18 mouse cellular contexts compared by ENCODE assay signal in genomic region chr3:148894867-148895266, GRCm38 (mm10).
DNase-seq lines count a peak whose midpoint lies in the region; ATAC-seq and TF ChIP-seq lines count a peak whose summit lies in the region.
"Had no signal": no experiment of that assay in that cellular context is flagged by ENCODE, and none has a peak within 500 bp of the region (broad histone marks: within the 10 kb centered on the region; RNA-seq: fewer than 3 reads in every experiment).

No protein-coding gene starts in this region.

- TF ChIP-seq CTCF in heart, postnatal 0 days (IDR thresholded peaks at IDR 0.05; ENCODE audit: low read depth), result peak; percentile 18

- peaks cover 27% of the 10 kb centered on the region for H3K4me1 ChIP-seq in forebrain, embryonic 12.5 days
- H3K4me1 ChIP-seq in forebrain, embryonic 16.5 days (replicated peaks; ENCODE audit: control insufficient read depth, insufficient read depth, low read length), result 0 out of 2 replicates have a peak, but pooled peaks cover 12% of the 10 kb centered on the region
- H3K4me1 ChIP-seq in heart, postnatal 0 days (ENCODE audit: control insufficient read depth, insufficient read depth), result peaks cover 29% of the 10 kb centered on the region
- H3K4me1 ChIP-seq in liver, embryonic 15.5 days (replicated peaks), result no peaks in the 10 kb centered on the region; the same call in 1 of the 2 replicates
- peaks cover 50% of the 10 kb centered on the region for H3K4me1 ChIP-seq in megakaryocyte, embryonic 14.5 days

- 0 out of 2 replicates have a peak, but pooled peaks cover 3% of the 10 kb centered on the region for H3K36me3 ChIP-seq in forebrain, embryonic 12.5 days (replicated peaks)
- no peaks in the 10 kb centered on the region for H3K36me3 ChIP-seq in forebrain, embryonic 16.5 days (ENCODE audit: control insufficient read depth, insufficient read depth)
- H3K36me3 ChIP-seq in heart, postnatal 0 days (replicated peaks; ENCODE audit: control insufficient read depth, insufficient read depth, low read length), result 0 out of 2 replicates have a peak, but pooled peaks cover 3% of the 10 kb centered on the region
- no peaks in the 10 kb centered on the region for H3K36me3 ChIP-seq in liver, embryonic 15.5 days (replicated peaks)
- H3K36me3 ChIP-seq in megakaryocyte, embryonic 14.5 days (replicated peaks; ENCODE audit: low read length), result no peaks in the 10 kb centered on the region
- H3K36me3 ChIP-seq: intestine, embryonic 15.5 days; liver, embryonic 12.5 days had no signal

- H3K27me3 ChIP-seq in forebrain, embryonic 12.5 days, result no peaks in the 10 kb centered on the region
- H3K27me3 ChIP-seq in forebrain, embryonic 16.5 days (replicated peaks; ENCODE audit: control insufficient read depth, insufficient read depth, low read length), result no peaks in the 10 kb centered on the region
- H3K27me3 ChIP-seq in heart, postnatal 0 days (ENCODE audit: control insufficient read depth, insufficient read depth, low read length), result no peaks in the 10 kb centered on the region
- H3K27me3 ChIP-seq in liver, embryonic 15.5 days, result no peaks in the 10 kb centered on the region
- no peaks in the 10 kb centered on the region for H3K27me3 ChIP-seq in megakaryocyte, embryonic 14.5 days (replicated peaks)
- H3K27me3 ChIP-seq: intestine, embryonic 15.5 days; liver, embryonic 12.5 days; lung, embryonic 15.5 days had no signal

- DNase-seq in heart, postnatal 0 days (ENCODE audit: low spot score), result no peak
- no peak for DNase-seq in heart, adult 8-10 months (ENCODE audit: low spot score)
- DNase-seq in liver, result no peak
- DNase-seq in right cerebral cortex, postnatal 10 days (ENCODE audit: low spot score in 2 of 2), result no peak
- DNase-seq: adrenal gland, postnatal 10 days; cerebellum, adult 18-20 months; cerebellum, postnatal 36 days; gastrocnemius, postnatal 25 days; heart, postnatal 36 days; kidney, postnatal 4 days; right cerebral cortex, adult 18-20 months had no signal

- no peak overlapping the region for H3K4me2 ChIP-seq in forebrain, embryonic 12.5 days
- no peak overlapping the region for H3K4me2 ChIP-seq in forebrain, embryonic 16.5 days (ENCODE audit: low read length)
- no peak overlapping the region for H3K4me2 ChIP-seq in heart, postnatal 0 days (ENCODE audit: low read depth, low read length)
- H3K4me2 ChIP-seq in liver, embryonic 15.5 days, result no peak overlapping the region
- H3K4me2 ChIP-seq: intestine, embryonic 15.5 days; liver, embryonic 12.5 days; lung, embryonic 15.5 days had no signal

- no peak for ATAC-seq in forebrain, embryonic 12.5 days (ENCODE audit: low FRiP score)
- no peak for ATAC-seq in forebrain, embryonic 16.5 days
- ATAC-seq in heart, postnatal 0 days (ENCODE audit: insufficient read depth, low read depth), result no peak; the same call in 1 of the 2 replicates
- 0 out of 2 replicates have a peak, but pooled peaks have one; percentile 23 for ATAC-seq in liver, embryonic 15.5 days (ENCODE audit: insufficient read depth)
- ATAC-seq: intestine, embryonic 15.5 days; liver, embryonic 12.5 days had no signal

- no peak overlapping the region for H3K9ac ChIP-seq in forebrain, embryonic 12.5 days
- no peak overlapping the region for H3K9ac ChIP-seq in forebrain, embryonic 16.5 days (replicated peaks; ENCODE audit: low read depth, low read length)
- no peak overlapping the region for H3K9ac ChIP-seq in heart, postnatal 0 days (replicated peaks; ENCODE audit: low read depth, low read length)
- H3K9ac ChIP-seq in liver, embryonic 15.5 days, result no peak overlapping the region
- H3K9ac ChIP-seq: intestine, embryonic 15.5 days; liver, embryonic 12.5 days; lung, embryonic 15.5 days had no signal

- no peak for TF ChIP-seq EP300 in heart, postnatal 0 days (IDR thresholded peaks at IDR 0.05; ENCODE audit: low read depth)

- no peak overlapping the region for H3K4me3 ChIP-seq in forebrain, embryonic 12.5 days (replicated peaks)
- no peak overlapping the region for H3K4me3 ChIP-seq in forebrain, embryonic 16.5 days (replicated peaks; ENCODE audit: low read length)
- no peak overlapping the region for H3K4me3 ChIP-seq in heart, postnatal 0 days (ENCODE audit: low read depth, low read length)
- no peak overlapping the region for H3K4me3 ChIP-seq in liver, embryonic 15.5 days (replicated peaks)
- H3K4me3 ChIP-seq in megakaryocyte, embryonic 14.5 days (replicated peaks), result peak overlapping the region; percentile 73
- H3K4me3 ChIP-seq: intestine, embryonic 15.5 days; liver, embryonic 12.5 days; lung, embryonic 15.5 days had no signal

- 0 out of 2 replicates have a peak overlapping the region, but pooled peaks have one; percentile 31 for H3K27ac ChIP-seq in forebrain, embryonic 12.5 days
- no peak overlapping the region for H3K27ac ChIP-seq in forebrain, embryonic 16.5 days (ENCODE audit: low read length)
- H3K27ac ChIP-seq in heart, postnatal 0 days (ENCODE audit: low read depth), result 0 out of 2 replicates have a peak overlapping the region, but pooled peaks have one; percentile 3
- H3K27ac ChIP-seq in liver, embryonic 15.5 days (replicated peaks), result no peak overlapping the region
- H3K27ac ChIP-seq: intestine, embryonic 15.5 days; liver, embryonic 12.5 days; lung, embryonic 15.5 days had no signal

- H3K9me3 ChIP-seq in forebrain, embryonic 12.5 days, result no peaks in the 10 kb centered on the region
- H3K9me3 ChIP-seq in forebrain, embryonic 16.5 days (ENCODE audit: control insufficient read depth, low read length), result no peaks in the 10 kb centered on the region
- no peaks in the 10 kb centered on the region for H3K9me3 ChIP-seq in heart, postnatal 0 days (replicated peaks; ENCODE audit: control insufficient read depth, low read length)
- H3K9me3 ChIP-seq in liver, embryonic 15.5 days (replicated peaks), result no peaks in the 10 kb centered on the region
- no peaks in the 10 kb centered on the region for H3K9me3 ChIP-seq in megakaryocyte, embryonic 14.5 days
- H3K9me3 ChIP-seq: intestine, embryonic 15.5 days; liver, embryonic 12.5 days; lung, embryonic 15.5 days had no signal

- WGBS in forebrain, embryonic 12.5 days, result 77% methylated on average over 8 of the region's 8 CpGs
- WGBS in forebrain, embryonic 16.5 days, result 73% methylated on average over 8 of the region's 8 CpGs
- WGBS in heart, postnatal 0 days, result 61% methylated on average over 8 of the region's 8 CpGs
- WGBS in liver, embryonic 15.5 days (ENCODE audit: insufficient replicate concordance), result 71% methylated on average over 8 of the region's 8 CpGs

Comparison
In these comparisons a context has a peak if more than half of its experiments do, and no peak if none do; other contexts are left out.
1. H3K27ac ChIP-seq: peak in forebrain, embryonic 12.5 days (single experiment) and heart, postnatal 0 days (single experiment); none in forebrain, embryonic 16.5 days (single experiment) and liver, embryonic 15.5 days (single experiment).